Mouse (Mus musculus) cerebellum, postnatal 25 days (tissue): Measurements from ENCODE around the gene Islr2.

Source experiments
- DNase-seq, 2 experiments: peaks; one replicate each; pipeline ENCODE4 v3.0.0; 2021; ENCODE audit warnings: mixed read lengths in 2 of 2

Islr2 gene

GRCm38 (mm10) chr9:58150733-58151361 lies 53.3 kb downstream of the Islr2 start:
- no peak for DNase-seq

- no peak for DNase-seq
Observed at GRCm38 (mm10) chr9:58148806-58149205, 55.3 kb downstream of the Islr2 start.
